29 mouse cellular contexts compared by ENCODE assay signal in genomic region chr13:4388762-4389446, GRCm38 (mm10). TPM values are rescaled to one million over a fixed set of nuclear protein-coding genes. Genes with fewer than 3 reads are reported as not detected.
DNase-seq lines count a peak whose midpoint lies in the region; ATAC-seq and TF ChIP-seq lines count a peak whose summit lies in the region.
"Had no signal": no experiment of that assay in that cellular context is flagged by ENCODE, and none has a peak within 500 bp of the region (broad histone marks: within the 10 kb centered on the region; RNA-seq: fewer than 3 reads in every experiment).

No protein-coding gene starts in this region.

- H3K4me3 ChIP-seq in intestine, embryonic 16.5 days (ENCODE audit: low read length): no peak overlapping the region
- no peak overlapping the region for H3K4me3 ChIP-seq in kidney, adult 2 months (ENCODE audit: insufficient read depth, low read depth, low read length)
- no peak overlapping the region for H3K4me3 ChIP-seq in kidney, postnatal 0 days (replicated peaks; ENCODE audit: low read depth, low read length)
- H3K4me3 ChIP-seq in liver, postnatal 0 days (ENCODE audit: low read depth, low read length): no peak overlapping the region
- H3K4me3 ChIP-seq: embryonic facial prominence, embryonic 10.5 days; forebrain, embryonic 15.5 days; heart, embryonic 10.5 days had no signal

- no peak overlapping the region for H3K27ac ChIP-seq in intestine, embryonic 16.5 days (ENCODE audit: low read length)
- peak overlapping the region; percentile 99 for H3K27ac ChIP-seq in kidney, adult 2 months (ENCODE audit: insufficient read depth, low read depth, low read length)
- no peak overlapping the region; the same call in 1 of the 2 replicates for H3K27ac ChIP-seq in kidney, postnatal 0 days
- H3K27ac ChIP-seq in liver, postnatal 0 days (ENCODE audit: low read depth): peak overlapping the region; percentile 1; the same call in 1 of the 2 replicates
- H3K27ac ChIP-seq: embryonic facial prominence, embryonic 10.5 days; forebrain, embryonic 15.5 days; heart, embryonic 10.5 days; hindbrain, embryonic 14.5 days; liver, embryonic 14.5 days; macrophage had no signal

- no peak for TF ChIP-seq CTCF in kidney, adult 2 months (conservative IDR thresholded peaks at IDR 0.05; ENCODE audit: insufficient read depth, insufficient read length, low read depth, low read length)
- peak; percentile 38 for TF ChIP-seq CTCF in kidney, postnatal 0 days (IDR thresholded peaks at IDR 0.05; ENCODE audit: low read depth)
- TF ChIP-seq CTCF in liver, postnatal 0 days (IDR thresholded peaks at IDR 0.05; ENCODE audit: low read depth): peak; percentile 38

- peak; percentile 16; the same call in 1 of the 2 replicates for TF ChIP-seq EP300 in liver, postnatal 0 days (IDR thresholded peaks at IDR 0.05; ENCODE audit: low read depth)

- peak; percentile 93 for DNase-seq in kidney, adult 2 months
- DNase-seq in kidney, postnatal 0 days (ENCODE audit: low spot score): peak; percentile 4
- peak; percentile 15 for DNase-seq in liver, postnatal 0 days
- no peak for DNase-seq in adrenal gland, adult 2 months
- DNase-seq in spleen, adult 18-20 months: no peak
- no peak for DNase-seq in B cell, adult 2 months
- DNase-seq: adrenal gland, postnatal 25 days; cerebellum, adult 11 months; cerebellum, postnatal 10 days; heart, postnatal 4 days; layer of hippocampus, postnatal 36 days had no signal

- H3K4me2 ChIP-seq in intestine, embryonic 16.5 days (ENCODE audit: low read depth, low read length): no peak overlapping the region
- no peak overlapping the region for H3K4me2 ChIP-seq in kidney, postnatal 0 days (ENCODE audit: low read length)
- H3K4me2 ChIP-seq in liver, postnatal 0 days (ENCODE audit: low read depth, low read length): no peak overlapping the region
- H3K4me2 ChIP-seq: forebrain, embryonic 15.5 days; hindbrain, embryonic 14.5 days had no signal

- TF ChIP-seq POLR2A in kidney, adult 2 months (IDR thresholded peaks at IDR 0.05; ENCODE audit: low read depth, low read length): no peak

- H3K36me3 ChIP-seq in intestine, embryonic 16.5 days (ENCODE audit: control insufficient read depth, insufficient read depth, low read length): no peaks in the 10 kb centered on the region
- no peaks in the 10 kb centered on the region for H3K36me3 ChIP-seq in kidney, adult 2 months (ENCODE audit: control insufficient read depth, insufficient read depth, low read length)
- H3K36me3 ChIP-seq in kidney, postnatal 0 days (ENCODE audit: insufficient read depth, low read length): no peaks in the 10 kb centered on the region
- H3K36me3 ChIP-seq in liver, postnatal 0 days (replicated peaks; ENCODE audit: insufficient read depth, low read length): no peaks in the 10 kb centered on the region
- H3K36me3 ChIP-seq: embryonic facial prominence, embryonic 10.5 days; forebrain, embryonic 15.5 days; heart, embryonic 10.5 days had no signal

- H3K4me1 ChIP-seq in intestine, embryonic 16.5 days (ENCODE audit: control insufficient read depth, insufficient read depth, low read length): no peaks in the 10 kb centered on the region
- peaks cover 19% of the 10 kb centered on the region for H3K4me1 ChIP-seq in kidney, adult 2 months (ENCODE audit: control insufficient read depth, insufficient read depth, low read length)
- no peaks in the 10 kb centered on the region for H3K4me1 ChIP-seq in kidney, postnatal 0 days (replicated peaks; ENCODE audit: insufficient read depth, low read length)
- H3K4me1 ChIP-seq in liver, postnatal 0 days (ENCODE audit: insufficient read depth): no peaks in the 10 kb centered on the region
- H3K4me1 ChIP-seq: embryonic facial prominence, embryonic 10.5 days; forebrain, embryonic 15.5 days; heart, embryonic 10.5 days had no signal

- H3K27me3 ChIP-seq in intestine, embryonic 16.5 days (replicated peaks; ENCODE audit: control insufficient read depth, insufficient read depth, low read length): no peaks in the 10 kb centered on the region
- no peaks in the 10 kb centered on the region for H3K27me3 ChIP-seq in kidney, adult 2 months (replicated peaks; ENCODE audit: control insufficient read depth, insufficient read depth, low read length)
- H3K27me3 ChIP-seq in kidney, postnatal 0 days (ENCODE audit: insufficient read depth, low read length): no peaks in the 10 kb centered on the region
- H3K27me3 ChIP-seq in liver, postnatal 0 days (ENCODE audit: insufficient read depth, low read length): no peaks in the 10 kb centered on the region
- H3K27me3 ChIP-seq: forebrain, embryonic 15.5 days had no signal

- no peak overlapping the region for H3K9ac ChIP-seq in intestine, embryonic 16.5 days (ENCODE audit: low read depth, low read length)
- H3K9ac ChIP-seq in kidney, postnatal 0 days (ENCODE audit: low read depth, low read length): no peak overlapping the region
- no peak overlapping the region for H3K9ac ChIP-seq in liver, postnatal 0 days (replicated peaks)
- H3K9ac ChIP-seq: forebrain, embryonic 15.5 days; hindbrain, embryonic 14.5 days; liver, embryonic 14.5 days had no signal

- H3K9me3 ChIP-seq in intestine, embryonic 16.5 days (ENCODE audit: control insufficient read depth, low read length): no peaks in the 10 kb centered on the region
- no peaks in the 10 kb centered on the region for H3K9me3 ChIP-seq in kidney, postnatal 0 days (replicated peaks; ENCODE audit: low read length)
- H3K9me3 ChIP-seq in liver, postnatal 0 days (ENCODE audit: low read length): no peaks in the 10 kb centered on the region
- H3K9me3 ChIP-seq: embryonic facial prominence, embryonic 10.5 days; forebrain, embryonic 15.5 days; heart, embryonic 10.5 days had no signal

- WGBS in intestine, embryonic 16.5 days: 65% methylated on average over 2 of the region's 2 CpGs
- 30% methylated on average over 2 of the region's 2 CpGs for WGBS in kidney, adult 2 months
- 75% methylated on average over 2 of the region's 2 CpGs for WGBS in kidney, postnatal 0 days
- 55% methylated on average over 2 of the region's 2 CpGs for WGBS in liver, postnatal 0 days (ENCODE audit: insufficient replicate concordance)

- ATAC-seq in intestine, embryonic 16.5 days: peak; percentile 36; the same call in 1 of the 2 replicates
- peak; percentile 83 for ATAC-seq in kidney, postnatal 0 days (replicated peaks; ENCODE audit: low FRiP score, low read depth)
- peak; percentile 94 for ATAC-seq in liver, postnatal 0 days
- ATAC-seq: forebrain, embryonic 15.5 days; inflammation-experienced regulatory T-cells, adult 6 months; lung, postnatal 0 days; midbrain, embryonic 16.5 days had no signal

RNA-seq across cellular contexts. Expression of gene Akr1c6, which starts 45.2 kb away (rescaled TPM):
- polyA plus RNA-seq in intestine, embryonic 16.5 days (2015; fragmentation: Nextera tagmentation; extraction: Ambion mirVana): 0.23 TPM in 1 of 2 replicates, not detected in the other
- 0.08 TPM in 1 of 2 replicates, not detected in the other for polyA plus RNA-seq in kidney, adult 2 months (2012; rRNA removed)
- polyA plus RNA-seq in kidney, postnatal 0 days (2015; fragmentation: Nextera tagmentation; extraction: Ambion mirVana): 0.09 TPM in 1 of 2 replicates, not detected in the other
- polyA plus RNA-seq in liver, postnatal 0 days (2015; fragmentation: Nextera tagmentation; extraction: Ambion mirVana): 41.9 and 51.8 TPM in 2 replicates
- 1 to 10 TPM in 1 of 2 experiments, not detected in 1; 2.0 TPM for total RNA-seq in adrenal gland, adult 2 months (2021)
- polyA plus RNA-seq in adrenal gland, adult 2 months (2012; rRNA removed): not detected in 2 replicates
- total RNA-seq: adrenal gland, postnatal 25 days; granulocyte monocyte progenitor cell, adult 5-6 weeks; heart, postnatal 4 days; layer of hippocampus, adult 8-10 months; layer of hippocampus, postnatal 36 days; left cerebral cortex, postnatal 10 days; neutrophil, adult 5-6 weeks had no signal
- polyA plus RNA-seq: cortical plate, adult 2 months; embryonic facial prominence, embryonic 10.5 days; forebrain, embryonic 15.5 days; heart, embryonic 10.5 days; heart, embryonic 16.5 days; hindbrain, embryonic 14.5 days; inflammation-experienced regulatory T-cells, adult 6 months; limb, embryonic 11.5 days; lung, postnatal 0 days; macrophage; midbrain, embryonic 16.5 days; testis, adult 2 months had no signal

Comparison
In these comparisons a context has a peak if more than half of its experiments do, and no peak if none do; other contexts are left out.
1. H3K27ac ChIP-seq: peak in kidney, adult 2 months (single experiment) and liver, postnatal 0 days (single experiment); none in intestine, embryonic 16.5 days (single experiment) and kidney, postnatal 0 days (single experiment).
2. ATAC-seq: peak in every context shown above with its lines; median percentile 94 in liver, postnatal 0 days; 83 in kidney, postnatal 0 days; 36 in intestine, embryonic 16.5 days.
3. DNase-seq: peak in kidney, adult 2 months (single experiment), kidney, postnatal 0 days (single experiment) and liver, postnatal 0 days (single experiment); none in adrenal gland, adult 2 months (single experiment), spleen, adult 18-20 months (0 of 2) and B cell, adult 2 months (0 of 2).
4. RNA of gene Akr1c6, which starts 45.2 kb away (polyA plus RNA-seq): 41.9 to 51.8 TPM in liver, postnatal 0 days; 0.23 TPM in intestine, embryonic 16.5 days, 0.08 TPM in kidney, adult 2 months, not detected in adrenal gland, adult 2 months and 0.09 TPM in kidney, postnatal 0 days; every median in the first group is over 10 times any median in the second.